Comparison of ENCODE assay signal across 8 mouse cellular contexts in genomic region chr4:65126451-65127290, GRCm38 (mm10). TPM values are rescaled to one million over a fixed set of nuclear protein-coding genes. Genes with fewer than 3 reads are reported as not detected.
DNase-seq lines count a peak whose midpoint lies in the region; ATAC-seq lines count a peak whose summit lies in the region.

No protein-coding gene starts in this region.

- peak; percentile 8 to 17 for DNase-seq in frontal cortex, postnatal 36 days (ENCODE audit: low spot score in 2 of 2)
- peak; percentile 40 for DNase-seq in brain, embryonic 18.5 days (ENCODE audit: low read depth, low spot score)
- no peak for DNase-seq in liver, embryonic 13.5 days

- peaks cover 19% of the 10 kb centered on the region for H3K27me3 ChIP-seq in forebrain, embryonic 16.5 days (replicated peaks; ENCODE audit: control insufficient read depth, insufficient read depth, low read length)
- peaks cover 2% of the 10 kb centered on the region for H3K27me3 ChIP-seq in hindbrain, embryonic 16.5 days (replicated peaks; ENCODE audit: control insufficient read depth, insufficient read depth, low read length)
- peaks cover 62% of the 10 kb centered on the region for H3K27me3 ChIP-seq in liver, embryonic 13.5 days
- H3K27me3 ChIP-seq in neural tube, embryonic 15.5 days (replicated peaks), result peaks cover 26% of the 10 kb centered on the region

- H3K36me3 ChIP-seq in forebrain, embryonic 16.5 days (ENCODE audit: control insufficient read depth, insufficient read depth), result no peaks in the 10 kb centered on the region
- H3K36me3 ChIP-seq in hindbrain, embryonic 16.5 days (ENCODE audit: control insufficient read depth, insufficient read depth, low read length), result no peaks in the 10 kb centered on the region
- no peaks in the 10 kb centered on the region for H3K36me3 ChIP-seq in liver, embryonic 13.5 days
- H3K36me3 ChIP-seq in neural tube, embryonic 15.5 days, result no peaks in the 10 kb centered on the region

- under 1% methylated on average over 23 of the region's 23 CpGs for WGBS in forebrain, embryonic 16.5 days
- WGBS in hindbrain, embryonic 16.5 days, result 5% methylated on average over 23 of the region's 23 CpGs
- WGBS in liver, embryonic 13.5 days (ENCODE audit: insufficient replicate concordance), result 13% methylated on average over 23 of the region's 23 CpGs
- 5% methylated on average over 23 of the region's 23 CpGs for WGBS in neural tube, embryonic 15.5 days

- peaks cover 33% of the 10 kb centered on the region for H3K4me1 ChIP-seq in forebrain, embryonic 16.5 days (replicated peaks; ENCODE audit: control insufficient read depth, insufficient read depth, low read length)
- peaks cover 17% of the 10 kb centered on the region for H3K4me1 ChIP-seq in hindbrain, embryonic 16.5 days (ENCODE audit: control insufficient read depth, insufficient read depth, low read depth, low read length)
- 0 out of 2 replicates have a peak, but pooled peaks cover 5% of the 10 kb centered on the region for H3K4me1 ChIP-seq in liver, embryonic 13.5 days (replicated peaks)
- peaks cover 38% of the 10 kb centered on the region for H3K4me1 ChIP-seq in neural tube, embryonic 15.5 days

- no peak overlapping the region for H3K27ac ChIP-seq in forebrain, embryonic 16.5 days (ENCODE audit: low read length)
- H3K27ac ChIP-seq in hindbrain, embryonic 16.5 days (ENCODE audit: low read depth, low read length), result no peak overlapping the region
- no peak overlapping the region for H3K27ac ChIP-seq in liver, embryonic 13.5 days
- no peak overlapping the region for H3K27ac ChIP-seq in neural tube, embryonic 15.5 days (replicated peaks)

- no peaks in the 10 kb centered on the region for H3K9me3 ChIP-seq in forebrain, embryonic 16.5 days (ENCODE audit: control insufficient read depth, low read length)
- H3K9me3 ChIP-seq in hindbrain, embryonic 16.5 days (ENCODE audit: control insufficient read depth, low read length), result no peaks in the 10 kb centered on the region
- H3K9me3 ChIP-seq in liver, embryonic 13.5 days (replicated peaks), result no peaks in the 10 kb centered on the region
- no peaks in the 10 kb centered on the region for H3K9me3 ChIP-seq in neural tube, embryonic 15.5 days (replicated peaks)

- ATAC-seq in frontal cortex, adult (ENCODE audit: low TSS enrichment), result no peak
- ATAC-seq in forebrain, embryonic 16.5 days, result peak; percentile 36
- peak; percentile 25; the same call in 1 of the 2 replicates for ATAC-seq in hindbrain, embryonic 16.5 days
- no peak for ATAC-seq in liver, embryonic 13.5 days (ENCODE audit: low read depth)
- ATAC-seq in neural tube, embryonic 15.5 days (ENCODE audit: low FRiP score), result no peak; the same call in none of the 2 replicates
- ATAC-seq in megakaryocyte, adult 5-6 weeks (ENCODE audit: poor library complexity, severe bottlenecking), result no peak

- H3K9ac ChIP-seq in forebrain, embryonic 16.5 days (replicated peaks; ENCODE audit: low read depth, low read length), result 0 out of 2 replicates have a peak overlapping the region, but pooled peaks have one; percentile 22
- H3K9ac ChIP-seq in hindbrain, embryonic 16.5 days (ENCODE audit: low read depth, low read length), result peak overlapping the region; percentile 50
- no peak overlapping the region for H3K9ac ChIP-seq in liver, embryonic 13.5 days
- H3K9ac ChIP-seq in neural tube, embryonic 15.5 days (replicated peaks), result peak overlapping the region; percentile 26

- peak overlapping the region; percentile 56 for H3K4me3 ChIP-seq in forebrain, embryonic 16.5 days (replicated peaks; ENCODE audit: low read length)
- H3K4me3 ChIP-seq in hindbrain, embryonic 16.5 days (ENCODE audit: low read length), result peak overlapping the region; percentile 63
- peak overlapping the region; percentile 49 for H3K4me3 ChIP-seq in liver, embryonic 13.5 days (replicated peaks)
- H3K4me3 ChIP-seq in neural tube, embryonic 15.5 days (replicated peaks), result peak overlapping the region; percentile 55

- peak overlapping the region; percentile 87 for H3K4me2 ChIP-seq in forebrain, embryonic 16.5 days (ENCODE audit: low read length)
- H3K4me2 ChIP-seq in hindbrain, embryonic 16.5 days (ENCODE audit: low read length), result peak overlapping the region; percentile 93
- H3K4me2 ChIP-seq in liver, embryonic 13.5 days, result peak overlapping the region; percentile 60
- H3K4me2 ChIP-seq in neural tube, embryonic 15.5 days, result peak overlapping the region; percentile 96

RNA-seq across cellular contexts. Expression of gene Pappa, which starts 2.7 kb away (rescaled TPM):
- polyA plus RNA-seq in forebrain, embryonic 16.5 days (2015; fragmentation: Nextera tagmentation; extraction: Ambion mirVana), result 0.39 and 0.43 TPM in 2 replicates
- 0.89 and 0.93 TPM in 2 replicates for polyA plus RNA-seq in hindbrain, embryonic 16.5 days (2015; fragmentation: Nextera tagmentation; extraction: Ambion mirVana)
- polyA plus RNA-seq in liver, embryonic 13.5 days (2015; fragmentation: Nextera tagmentation; extraction: Ambion mirVana), result 0.02 and 0.03 TPM in 2 replicates
- 1.1 and 1.4 TPM in 2 replicates for polyA plus RNA-seq in neural tube, embryonic 15.5 days (2015; fragmentation: Nextera tagmentation; extraction: Ambion mirVana)
- total RNA-seq in megakaryocyte, adult 5-6 weeks (2015), result 0.09 and 0.20 TPM in 2 replicates
- total RNA-seq in megakaryocyte, adult 5-6 weeks (2017), result 0.11 and 0.16 TPM in 2 replicates

Comparison
In these comparisons a context has a peak if more than half of its experiments do, and no peak if none do; other contexts are left out.
1. ATAC-seq: peak in forebrain, embryonic 16.5 days (single experiment) and hindbrain, embryonic 16.5 days (single experiment); none in frontal cortex, adult (single experiment), liver, embryonic 13.5 days (single experiment), neural tube, embryonic 15.5 days (single experiment) and megakaryocyte, adult 5-6 weeks (single experiment).
2. Peak in every context shown above with its lines, with median percentiles within 50 percentile points of each other: H3K4me2 ChIP-seq and H3K4me3 ChIP-seq.